Mouse (Mus musculus): ENCODE results near the gene Arvcf.

DNA sequence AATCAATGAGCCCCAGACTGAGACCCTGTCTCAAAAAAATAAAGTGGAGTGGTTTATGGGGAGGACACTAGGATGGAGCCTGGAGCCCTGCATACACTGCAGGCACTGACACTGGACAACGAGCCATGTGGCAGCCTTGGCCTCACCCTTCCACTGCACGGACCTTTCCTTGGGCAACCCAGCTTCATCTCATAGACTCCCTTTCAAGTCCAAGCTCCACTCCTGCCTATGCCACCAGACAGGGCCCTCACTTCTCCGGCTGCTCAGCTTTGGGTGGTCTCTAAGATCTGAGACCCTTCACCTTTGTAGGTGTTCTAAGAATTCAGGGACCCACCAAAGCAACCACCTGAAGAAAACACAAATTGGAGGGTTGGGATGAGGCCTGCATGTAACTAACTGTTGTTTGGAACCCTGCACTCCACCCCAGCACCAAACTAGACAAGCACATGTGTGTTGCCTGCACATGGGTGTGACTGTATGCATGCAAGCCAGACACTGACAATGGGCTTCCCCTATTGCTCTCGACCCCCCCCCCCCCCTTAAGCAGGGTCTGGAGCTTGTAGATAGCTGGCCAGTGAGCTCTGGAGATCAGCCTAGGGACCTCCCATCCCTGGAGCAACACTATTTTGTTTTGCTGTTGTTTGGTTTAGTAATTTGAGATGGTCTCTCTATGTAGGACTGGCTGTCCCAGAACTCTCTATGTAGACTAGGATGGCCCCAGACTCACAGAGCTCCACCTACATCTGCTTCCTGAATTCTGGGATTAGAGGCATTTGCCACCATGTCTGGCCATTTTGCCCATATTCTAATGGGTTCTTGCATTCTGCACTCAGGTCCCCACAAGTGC lies 71.0 kb downstream of the Arvcf start:
- TF ChIP-seq GATA1 (IDR thresholded peaks at IDR 0.05; ENCODE audit: borderline replicate concordance, low read length) (no peak), FLI1 (IDR thresholded peaks at IDR 0.05; ENCODE audit: low read length) (no peak)
